8 mouse cellular contexts compared by ENCODE assay signal in genomic region chr9:42263709-42264111, GRCm38 (mm10). TPM values are rescaled to one million over a fixed set of nuclear protein-coding genes. Genes with fewer than 3 reads are reported as not detected.
A peak's percentile ranks its signal among the peaks of the same experiment; 100 is the strongest.
DNase-seq lines count a peak whose midpoint lies in the region; ATAC-seq and TF ChIP-seq lines count a peak whose summit lies in the region.

No protein-coding gene starts in this region.

- H3K36me3 ChIP-seq in lung, embryonic 16.5 days (ENCODE audit: control insufficient read depth, insufficient read depth, low read length), result no peaks in the 10 kb centered on the region
- peaks cover 32% of the 10 kb centered on the region for H3K36me3 ChIP-seq in forebrain, embryonic 10.5 days (replicated peaks)
- peaks cover 6% of the 10 kb centered on the region; the same call in 1 of the 2 replicates for H3K36me3 ChIP-seq in intestine, postnatal 0 days (ENCODE audit: control insufficient read depth, insufficient read depth)
- H3K36me3 ChIP-seq in midbrain, embryonic 10.5 days, result peaks cover 29% of the 10 kb centered on the region

- H3K4me2 ChIP-seq in lung, embryonic 16.5 days (ENCODE audit: low read depth, low read length), result peak overlapping the region; percentile 86
- peak overlapping the region; percentile 91 for H3K4me2 ChIP-seq in intestine, postnatal 0 days (replicated peaks; ENCODE audit: low read depth)

- TF ChIP-seq POLR2A in cerebellum, adult 2 months (IDR thresholded peaks at IDR 0.05; ENCODE audit: borderline replicate concordance, insufficient read depth, low read length), result no peak

- peak overlapping the region; percentile 58 for H3K27ac ChIP-seq in cerebellum, adult 2 months (ENCODE audit: insufficient read depth, low read length)
- peak overlapping the region; percentile 49 for H3K27ac ChIP-seq in lung, embryonic 16.5 days (ENCODE audit: low read length)
- H3K27ac ChIP-seq in forebrain, embryonic 10.5 days, result peak overlapping the region; percentile 94
- H3K27ac ChIP-seq in intestine, postnatal 0 days (ENCODE audit: low read depth, low read length), result peak overlapping the region; percentile 63
- H3K27ac ChIP-seq in midbrain, embryonic 10.5 days (replicated peaks), result peak overlapping the region; percentile 95

- no peaks in the 10 kb centered on the region for H3K27me3 ChIP-seq in cerebellum, adult 2 months (ENCODE audit: control insufficient read depth, insufficient read depth, low read length)
- no peaks in the 10 kb centered on the region for H3K27me3 ChIP-seq in lung, embryonic 16.5 days (ENCODE audit: control insufficient read depth, insufficient read depth, low read depth, low read length)
- H3K27me3 ChIP-seq in forebrain, embryonic 10.5 days (ENCODE audit: poor library complexity, severe bottlenecking), result 0 out of 2 replicates have a peak, but pooled peaks cover 4% of the 10 kb centered on the region
- H3K27me3 ChIP-seq in intestine, postnatal 0 days (replicated peaks; ENCODE audit: control insufficient read depth, insufficient read depth, low read length), result no peaks in the 10 kb centered on the region
- no peaks in the 10 kb centered on the region for H3K27me3 ChIP-seq in midbrain, embryonic 10.5 days (ENCODE audit: low read depth, poor library complexity, severe bottlenecking)

- WGBS in cerebellum, adult 2 months, result under 1% methylated on average over 18 of the region's 18 CpGs
- under 1% methylated on average over 18 of the region's 18 CpGs for WGBS in lung, embryonic 16.5 days
- WGBS in forebrain, embryonic 10.5 days, result under 1% methylated on average over 18 of the region's 18 CpGs
- WGBS in intestine, postnatal 0 days, result 3% methylated on average over 18 of the region's 18 CpGs
- WGBS in midbrain, embryonic 10.5 days, result under 1% methylated on average over 18 of the region's 18 CpGs

- peaks cover 2% of the 10 kb centered on the region; the same call in 1 of the 2 replicates for H3K4me1 ChIP-seq in cerebellum, adult 2 months (ENCODE audit: control insufficient read depth, insufficient read depth, low read length)
- peaks cover 9% of the 10 kb centered on the region; the same call in 1 of the 2 replicates for H3K4me1 ChIP-seq in lung, embryonic 16.5 days (replicated peaks; ENCODE audit: control insufficient read depth, insufficient read depth, low read length)
- peaks cover 31% of the 10 kb centered on the region for H3K4me1 ChIP-seq in forebrain, embryonic 10.5 days
- no peaks in the 10 kb centered on the region for H3K4me1 ChIP-seq in intestine, postnatal 0 days (replicated peaks; ENCODE audit: control insufficient read depth, insufficient read depth, low read length)
- peaks cover 30% of the 10 kb centered on the region for H3K4me1 ChIP-seq in midbrain, embryonic 10.5 days

- peak overlapping the region; percentile 83 for H3K9ac ChIP-seq in lung, embryonic 16.5 days (ENCODE audit: low read length)
- peak overlapping the region; percentile 75 for H3K9ac ChIP-seq in intestine, postnatal 0 days (ENCODE audit: low read depth, low read length)

- no peak for DNase-seq in cerebellum, adult 2 months
- DNase-seq in cerebellum, adult 9-11 months, result no peak
- DNase-seq in lung, postnatal 14 days, result no peak
- DNase-seq in forebrain, embryonic 10.5 days (ENCODE audit: extremely low spot score, low spot score), result no peak
- DNase-seq in midbrain, embryonic 10.5 days (ENCODE audit: low spot score), result no peak
- DNase-seq in thymus, postnatal 14 days, result peak; percentile 54

- peak overlapping the region; percentile 95 for H3K4me3 ChIP-seq in cerebellum, adult 2 months (replicated peaks; ENCODE audit: insufficient read depth, low read depth, low read length)
- peak overlapping the region; percentile 80 for H3K4me3 ChIP-seq in lung, embryonic 16.5 days (ENCODE audit: low read length)
- peak overlapping the region; percentile 92 for H3K4me3 ChIP-seq in forebrain, embryonic 10.5 days
- peak overlapping the region; percentile 81 for H3K4me3 ChIP-seq in intestine, postnatal 0 days (ENCODE audit: low read depth, low read length)
- H3K4me3 ChIP-seq in midbrain, embryonic 10.5 days, result peak overlapping the region; percentile 94

- no peaks in the 10 kb centered on the region for H3K9me3 ChIP-seq in lung, embryonic 16.5 days (ENCODE audit: control insufficient read depth, low read length)
- H3K9me3 ChIP-seq in forebrain, embryonic 10.5 days, result no peaks in the 10 kb centered on the region
- no peaks in the 10 kb centered on the region for H3K9me3 ChIP-seq in intestine, postnatal 0 days (ENCODE audit: control insufficient read depth)
- H3K9me3 ChIP-seq in midbrain, embryonic 10.5 days (replicated peaks), result no peaks in the 10 kb centered on the region

- peak; percentile 32 for ATAC-seq in lung, embryonic 16.5 days (ENCODE audit: low read depth)
- peak; percentile 26 for ATAC-seq in intestine, postnatal 0 days

- no peak for TF ChIP-seq CTCF in cerebellum, adult 2 months (IDR thresholded peaks at IDR 0.05; ENCODE audit: borderline replicate concordance, insufficient read depth, low read depth, low read length)
- no peak for TF ChIP-seq CTCF in intestine, postnatal 0 days (IDR thresholded peaks at IDR 0.05; ENCODE audit: low read depth)

RNA-seq across cellular contexts. Expression of gene Sc5d, which starts 0.3 kb away (rescaled TPM):
- polyA plus RNA-seq in cerebellum, adult 2 months (2012; rRNA removed), result 88.8 and 92.6 TPM in 2 replicates
- polyA plus RNA-seq in lung, embryonic 16.5 days (2015; fragmentation: Nextera tagmentation; extraction: Ambion mirVana), result 30.3 and 33.2 TPM in 2 replicates
- 68.8 and 70.8 TPM in 2 replicates for polyA plus RNA-seq in forebrain, embryonic 10.5 days (2016; fragmentation: Nextera tagmentation; extraction: Ambion mirVana)
- 79.8 and 87.7 TPM in 2 replicates for polyA plus RNA-seq in intestine, postnatal 0 days (2015; fragmentation: Nextera tagmentation; extraction: Ambion mirVana)
- polyA plus RNA-seq in midbrain, embryonic 10.5 days (2016; fragmentation: Nextera tagmentation; extraction: Ambion mirVana), result 64.8 and 71.0 TPM in 2 replicates
